Mouse (Mus musculus) spleen, adult 2 months (tissue): Measurements from ENCODE around the gene Pla2r1.

Experiments
- CTCF ChIP-seq: fragments of 200-500 bp; IDR thresholded peaks from 2 replicates; pipeline ENCODE4 v1.5.1; 2011; ENCODE audit warnings: mild to moderate bottlenecking, inconsistent platforms; ENCODE audit not compliant: insufficient read depth, insufficient read length, insufficient replicate concordance; ENCODE audit errors: extremely low read depth
- POLR2A ChIP-seq: fragments of 200-500 bp; IDR thresholded peaks from 2 replicates; pipeline ENCODE4 v1.6.1; 2011; ENCODE audit warnings: low read depth, low read length, inconsistent platforms

DNA sequence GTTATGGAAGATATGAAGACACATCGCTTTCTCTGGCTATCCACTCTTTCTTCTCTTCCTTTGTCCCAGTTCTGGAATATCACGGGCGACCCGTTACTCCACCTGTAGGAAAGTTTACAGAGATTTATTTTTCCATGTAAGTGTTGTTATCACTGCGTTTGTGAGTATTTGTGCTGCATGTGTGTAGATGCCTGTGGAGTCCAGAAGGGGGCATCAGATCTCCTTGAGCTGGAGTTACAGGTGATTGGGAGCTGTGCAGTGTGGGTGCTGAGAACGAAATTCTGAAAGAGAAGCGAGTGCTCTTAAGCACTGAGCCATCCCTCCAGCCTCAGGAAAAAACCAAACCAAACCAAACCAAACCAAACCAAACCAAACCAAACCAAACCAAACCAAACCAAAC lies 109.8 kb downstream of the Pla2r1 start:
- no peak for TF ChIP-seq POLR2A
- no peak for TF ChIP-seq CTCF
